Mouse (Mus musculus): ENCODE data around the gene Ier5l. TPM values are rescaled to one million over a fixed set of nuclear protein-coding genes. Genes with fewer than 3 reads are reported as not detected.

Ier5l gene
- total RNA-seq, 2 experiments from 2014 or later = not detected

- ATAC-seq (replicated peaks; ENCODE audit: low FRiP score, poor library complexity, severe bottlenecking) = no peak
These were observed 29.6 kb downstream of the Ier5l start for GRCm38 (mm10) chr2:30444450-30444849.

GRCm38 (mm10) chr2:30444006-30444405 is 30.0 kb downstream of the Ier5l start:
- ATAC-seq (replicated peaks; ENCODE audit: low FRiP score, poor library complexity, severe bottlenecking) = no peak

DNA sequence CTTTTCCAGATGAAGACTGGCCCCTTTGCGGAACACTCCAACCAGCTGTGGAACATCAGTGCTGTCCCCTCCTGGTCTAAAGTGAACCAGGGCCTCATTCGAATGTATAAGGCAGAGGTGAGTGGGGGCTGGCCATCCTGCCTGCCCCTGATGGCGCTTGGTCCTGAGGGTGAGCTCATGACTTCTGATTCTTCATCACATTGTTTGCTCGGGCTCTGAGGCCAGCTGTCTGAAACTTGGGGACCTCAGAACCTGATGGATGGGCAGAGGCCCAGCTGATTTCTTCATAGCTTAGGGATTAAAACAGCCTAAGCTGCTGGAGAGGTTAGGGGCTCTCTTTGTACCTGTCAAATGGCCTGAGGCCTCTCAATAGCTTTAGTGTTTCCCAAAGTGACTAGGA is 30.7 kb downstream of the Ier5l start:
- no peak for ATAC-seq (replicated peaks; ENCODE audit: low FRiP score, poor library complexity, severe bottlenecking)

DNA sequence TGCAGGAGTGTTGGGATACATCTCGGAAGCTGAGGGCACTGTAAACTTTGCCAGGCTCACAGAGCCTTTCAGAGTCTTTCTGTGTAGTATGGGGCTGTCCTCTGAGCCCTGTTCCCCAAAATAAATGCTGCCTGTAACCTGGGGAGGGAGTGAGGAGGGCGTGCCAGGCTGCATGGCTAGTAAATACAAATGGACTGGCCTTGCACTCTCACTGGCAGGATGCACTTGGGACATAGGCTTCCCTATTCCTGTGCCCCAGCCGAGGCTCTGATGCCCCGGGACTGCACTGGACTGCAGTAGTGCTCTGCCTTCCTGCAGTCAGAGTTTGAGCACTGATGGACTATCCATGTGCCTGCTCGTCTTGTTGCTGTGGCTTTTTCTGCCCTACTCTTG is 31.5 kb downstream of the Ier5l start:
- no peak for ATAC-seq (replicated peaks; ENCODE audit: low FRiP score, poor library complexity, severe bottlenecking)

DNA sequence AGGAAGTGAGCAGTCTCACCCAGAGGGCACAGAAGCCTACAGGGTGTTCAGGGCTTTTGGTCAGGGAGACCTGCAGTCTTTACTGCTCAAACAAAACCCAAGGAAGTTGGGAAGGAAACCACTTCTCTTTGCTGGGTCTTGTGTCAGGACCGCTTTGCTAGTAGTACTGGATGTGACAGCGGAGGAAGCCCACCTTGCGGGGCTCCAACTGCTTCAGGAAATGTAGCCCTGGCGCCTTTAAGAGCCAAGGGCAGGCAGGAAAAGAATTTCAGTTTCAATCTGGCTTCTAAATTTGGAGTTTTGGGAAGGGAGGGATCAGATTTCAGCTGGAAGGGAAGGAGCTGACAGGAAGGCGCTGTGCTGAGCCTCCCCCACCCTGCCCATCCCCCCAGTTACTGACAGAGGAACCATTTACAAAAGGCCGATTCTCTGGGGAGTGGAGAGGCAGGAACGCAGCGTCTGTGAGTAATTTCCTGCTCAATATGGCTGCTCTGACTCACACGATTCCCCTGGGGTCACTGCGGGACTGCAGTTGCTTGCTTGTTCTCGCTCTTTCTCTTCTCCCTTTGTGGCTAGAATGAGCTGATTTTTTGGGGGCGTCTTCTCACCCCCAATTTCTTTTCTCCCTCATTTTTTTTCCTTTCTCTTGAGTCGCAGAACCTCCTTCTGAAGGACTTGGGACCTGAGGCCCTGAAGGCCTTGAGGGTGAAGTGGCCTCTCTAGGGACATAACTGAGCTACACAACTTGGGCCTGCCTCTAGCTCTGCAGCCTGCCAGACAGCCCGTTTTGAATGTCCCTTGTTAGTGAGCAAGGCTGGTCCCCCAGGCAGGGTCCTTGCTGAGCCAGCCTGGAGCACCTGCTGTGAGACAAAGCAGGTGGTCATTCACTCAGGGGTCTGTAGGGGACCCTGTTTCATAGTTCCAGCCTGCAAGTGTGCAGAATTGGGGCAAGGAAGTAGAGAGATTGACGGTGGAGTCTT is 32.2 kb downstream of the Ier5l start:
- ATAC-seq (replicated peaks; ENCODE audit: low FRiP score, poor library complexity, severe bottlenecking) = no peak

DNA sequence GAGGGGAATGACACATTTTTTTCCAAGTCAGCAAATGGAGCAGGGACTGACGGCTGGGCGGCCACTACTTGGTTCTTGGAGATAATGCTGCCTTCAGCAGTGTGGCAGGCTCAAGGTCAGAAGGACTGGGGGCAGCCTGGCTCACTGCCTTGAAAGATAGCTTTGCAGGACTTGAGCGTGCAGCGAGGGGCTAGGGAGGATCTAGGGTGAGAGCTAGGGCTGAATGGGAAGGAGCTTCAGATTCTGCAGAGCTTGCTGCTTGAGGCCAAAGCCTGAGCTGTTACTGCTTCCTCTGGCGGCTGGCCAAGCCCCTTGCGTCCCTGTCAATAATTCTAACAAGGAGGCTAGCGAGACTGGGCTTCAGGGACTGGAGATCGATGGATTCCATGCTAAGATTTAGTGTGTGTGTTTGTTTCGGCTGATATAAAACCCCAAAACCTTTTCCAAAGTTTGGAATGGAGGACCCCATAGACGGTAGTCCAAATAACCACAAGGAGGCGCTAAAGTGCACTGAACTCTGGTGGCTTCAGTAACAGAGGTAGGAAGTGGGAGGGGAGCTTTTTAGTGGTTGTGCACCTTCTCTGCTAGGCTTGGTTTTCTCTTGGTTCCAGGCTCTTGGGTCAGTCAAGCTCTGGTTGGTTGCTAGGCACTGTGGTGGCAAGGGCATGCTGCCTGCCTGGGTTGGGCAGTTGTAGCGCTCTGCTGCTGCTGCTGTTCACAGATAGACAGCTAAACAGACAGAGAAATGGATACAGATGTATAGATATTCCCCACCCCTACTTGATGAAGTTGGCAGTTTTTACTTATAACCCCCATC is 33.1 kb downstream of the Ier5l start:
- ATAC-seq (replicated peaks; ENCODE audit: low FRiP score, poor library complexity, severe bottlenecking) = peak; percentile 47

DNA sequence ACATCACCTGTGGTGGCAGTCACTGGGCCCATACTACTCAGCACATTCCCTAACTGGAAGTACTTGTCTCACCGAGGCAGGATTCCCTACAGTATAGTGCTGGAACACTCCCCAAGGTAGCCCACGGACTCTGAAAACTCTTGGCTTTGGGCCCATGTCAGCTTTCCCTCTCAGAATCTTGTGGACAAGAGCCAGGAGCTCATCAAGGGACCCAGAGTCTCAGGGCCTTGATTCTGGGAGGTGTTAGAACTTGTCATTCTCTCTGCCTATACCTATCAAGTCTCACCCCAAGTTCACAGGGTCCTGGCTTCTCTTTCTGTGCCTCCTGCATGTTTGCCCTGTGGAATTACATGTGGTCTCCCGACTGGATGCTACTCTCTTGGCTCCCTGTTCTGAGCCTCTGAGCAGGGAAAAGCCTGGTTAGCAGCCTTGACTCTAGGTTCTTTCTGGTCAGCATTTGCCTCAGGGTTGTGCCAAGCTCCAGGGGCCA is 33.8 kb downstream of the Ier5l start:
- no peak for ATAC-seq (replicated peaks; ENCODE audit: low FRiP score, poor library complexity, severe bottlenecking)

GRCm38 (mm10) chr2:30439631-30440030 is 34.4 kb downstream of the Ier5l start:
- no peak for ATAC-seq (replicated peaks; ENCODE audit: low FRiP score, poor library complexity, severe bottlenecking)

DNA sequence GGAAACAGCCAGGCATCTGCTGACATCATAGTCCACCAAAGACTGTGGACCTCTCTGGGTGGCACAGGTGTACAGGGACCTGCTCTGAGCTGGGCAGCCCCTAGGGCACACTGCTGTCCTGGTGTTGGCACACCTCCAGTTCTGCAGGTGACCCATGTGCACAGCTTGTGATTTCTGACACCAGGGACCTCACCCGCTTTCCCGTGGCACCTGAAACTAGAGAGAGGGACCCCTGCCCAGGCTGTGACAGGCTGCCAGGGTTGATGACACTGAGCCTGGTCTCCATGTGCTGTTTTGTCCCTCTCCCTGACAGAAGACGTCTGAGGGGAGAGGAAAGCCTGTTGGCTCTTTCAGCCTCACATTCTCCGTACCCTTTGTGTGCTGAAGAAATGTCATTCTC is 36.2 kb downstream of the Ier5l start:
- no peak for ATAC-seq (replicated peaks; ENCODE audit: low FRiP score, poor library complexity, severe bottlenecking)

GRCm38 (mm10) chr2:30436809-30437208 is 37.2 kb downstream of the Ier5l start:
- ATAC-seq (replicated peaks; ENCODE audit: low FRiP score, poor library complexity, severe bottlenecking) = no peak

- ATAC-seq (replicated peaks; ENCODE audit: low FRiP score, poor library complexity, severe bottlenecking) = no peak
These were observed 37.9 kb downstream of the Ier5l start for GRCm38 (mm10) chr2:30436156-30436545.

DNA sequence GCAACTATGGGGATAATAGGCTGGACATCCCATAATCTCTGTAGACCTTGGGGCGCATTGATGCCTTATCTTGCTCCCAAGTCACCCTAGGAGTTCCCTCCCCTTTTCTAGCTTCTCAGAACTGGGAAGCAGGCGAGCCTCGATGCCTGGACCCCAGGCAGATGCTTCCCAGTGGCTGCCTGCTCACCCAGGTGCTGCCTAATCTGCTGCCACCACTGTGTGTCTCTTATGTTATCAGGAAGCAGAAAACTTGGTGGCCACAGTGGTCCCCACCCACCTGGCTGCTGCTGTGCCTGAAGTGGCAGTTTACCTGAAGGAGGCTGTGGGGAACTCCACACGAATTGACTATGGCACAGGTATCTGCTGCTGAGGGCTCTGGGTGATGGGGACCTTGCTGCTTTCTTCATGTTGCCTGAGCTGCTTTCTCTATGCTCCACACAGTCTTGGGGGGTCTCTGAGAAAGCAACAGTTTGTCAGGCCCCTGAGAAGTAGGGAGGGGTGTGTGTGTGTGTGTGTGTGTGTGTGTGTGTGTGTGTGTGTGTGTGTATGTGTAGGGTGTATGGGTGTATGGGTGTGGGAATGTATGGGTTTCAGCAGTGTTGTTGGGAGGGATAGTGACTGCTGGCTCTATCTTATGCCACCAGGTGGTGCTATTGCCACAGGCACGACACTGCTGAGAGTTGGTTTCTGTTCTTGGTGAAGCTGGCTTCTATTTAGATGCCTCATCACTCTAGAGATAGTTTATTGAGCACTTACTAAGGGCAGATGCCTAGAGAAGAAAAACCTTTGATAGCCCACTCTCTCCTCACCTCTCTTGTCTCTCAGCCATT is 38.5 kb downstream of the Ier5l start:
- peak; percentile 78 for ATAC-seq (replicated peaks; ENCODE audit: low FRiP score, poor library complexity, severe bottlenecking)

DNA sequence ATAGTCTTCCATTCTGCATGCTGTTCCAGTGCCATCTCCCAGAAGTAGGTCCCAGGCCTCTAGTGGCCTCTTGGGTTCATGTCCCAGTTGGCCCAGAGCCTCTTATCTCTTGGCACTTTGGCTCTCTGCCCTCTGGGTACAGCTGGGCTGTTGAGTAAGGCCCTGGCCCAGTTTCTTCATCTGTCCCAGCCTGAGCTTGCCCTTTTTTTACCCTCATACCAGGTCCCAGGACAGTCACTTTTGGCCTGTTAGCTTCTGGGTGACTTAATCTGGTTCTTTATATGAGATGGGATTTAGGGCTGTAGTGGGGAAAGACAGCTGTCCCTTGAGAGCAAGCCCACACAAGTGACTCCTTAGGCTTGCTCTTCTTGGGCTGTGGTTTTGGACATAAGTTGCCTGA is 44.9 kb downstream of the Ier5l start:
- ATAC-seq (replicated peaks; ENCODE audit: low FRiP score, poor library complexity, severe bottlenecking) = 0 out of 2 replicates have a peak, but pooled peaks have one; percentile 27

Other genes with a start within 250 kb of the Ier5l start
- gene Lrrc8a, start 236.5 kb downstream of the Ier5l start, total RNA-seq (2015; ENCODE audit: low replicate concordance) = 9.6 and 11.9 TPM in 2 replicates
- 6.9 and 10.7 TPM in 2 replicates for gene Lrrc8a, start 236.5 kb downstream of the Ier5l start, total RNA-seq (2017; ENCODE audit: low replicate concordance)
- not detected in 2 replicates for gene Gm28035, start 233.7 kb downstream of the Ier5l start, total RNA-seq (2015; ENCODE audit: low replicate concordance)
- gene Gm28035, start 233.7 kb downstream of the Ier5l start, total RNA-seq (2017; ENCODE audit: low replicate concordance) = 0.13 TPM in 1 of 2 replicates, not detected in the other
- gene Phyhd1, start 208.0 kb downstream of the Ier5l start, total RNA-seq (2015; ENCODE audit: low replicate concordance) = 6.1 and 11.3 TPM in 2 replicates
- gene Phyhd1, start 208.0 kb downstream of the Ier5l start, total RNA-seq (2017; ENCODE audit: low replicate concordance) = 2.8 and 9.6 TPM in 2 replicates
- gene Gm28038, start 193.2 kb downstream of the Ier5l start, total RNA-seq (2015; ENCODE audit: low replicate concordance) = not detected in 2 replicates
- gene Gm28038, start 193.2 kb downstream of the Ier5l start, total RNA-seq (2017; ENCODE audit: low replicate concordance) = not detected in 2 replicates
- gene Dolk, start 187.9 kb downstream of the Ier5l start, total RNA-seq (2015; ENCODE audit: low replicate concordance) = 1.3 TPM in 1 of 2 replicates, not detected in the other
- gene Dolk, start 187.9 kb downstream of the Ier5l start, total RNA-seq (2017; ENCODE audit: low replicate concordance) = 1.0 TPM in 1 of 2 replicates, not detected in the other
- 15.5 and 19.3 TPM in 2 replicates for gene Nup188, start 187.8 kb downstream of the Ier5l start, total RNA-seq (2015; ENCODE audit: low replicate concordance)
- gene Nup188, start 187.8 kb downstream of the Ier5l start, total RNA-seq (2017; ENCODE audit: low replicate concordance) = 12.1 and 13.9 TPM in 2 replicates
- 6.5 and 8.4 TPM in 2 replicates for gene Sh3glb2, start 114.9 kb downstream of the Ier5l start, total RNA-seq (2015; ENCODE audit: low replicate concordance)
- gene Sh3glb2, start 114.9 kb downstream of the Ier5l start, total RNA-seq (2017; ENCODE audit: low replicate concordance) = 5.4 and 10.8 TPM in 2 replicates
- gene Miga2, start 110.0 kb downstream of the Ier5l start, total RNA-seq (2015; ENCODE audit: low replicate concordance) = 3.8 and 7.2 TPM in 2 replicates
- gene Miga2, start 110.0 kb downstream of the Ier5l start, total RNA-seq (2017; ENCODE audit: low replicate concordance) = 12.4 and 18.7 TPM in 2 replicates
- 4.6 and 14.1 TPM in 2 replicates for gene Dolpp1, start 82.0 kb downstream of the Ier5l start, total RNA-seq (2015; ENCODE audit: low replicate concordance)
- 5.4 and 20.9 TPM in 2 replicates for gene Dolpp1, start 82.0 kb downstream of the Ier5l start, total RNA-seq (2017; ENCODE audit: low replicate concordance)
- 80.9 and 111 TPM in 2 replicates for gene Crat, start 58.4 kb downstream of the Ier5l start, total RNA-seq (2015; ENCODE audit: low replicate concordance)
- 33.9 and 79.7 TPM in 2 replicates for gene Crat, start 58.4 kb downstream of the Ier5l start, total RNA-seq (2017; ENCODE audit: low replicate concordance)
- gene Ptpa, start 58.2 kb downstream of the Ier5l start, total RNA-seq (2015; ENCODE audit: low replicate concordance) = 118 and 151 TPM in 2 replicates
- 103 and 168 TPM in 2 replicates for gene Ptpa, start 58.2 kb downstream of the Ier5l start, total RNA-seq (2017; ENCODE audit: low replicate concordance)
- gene Cstad, start 120.8 kb upstream of the Ier5l start, total RNA-seq (2015; ENCODE audit: low replicate concordance) = not detected in 2 replicates
- gene Cstad, start 120.8 kb upstream of the Ier5l start, total RNA-seq (2017; ENCODE audit: low replicate concordance) = not detected in 2 replicates

Measured in erythroid progenitor cell, adult 5-6 weeks (primary cell).